Mouse (Mus musculus): ENCODE measurements around the gene Fam189b. TPM values are rescaled to one million over a fixed set of nuclear protein-coding genes. Genes with fewer than 3 reads are reported as not detected.
A peak's percentile ranks its signal among the peaks of the same experiment; 100 is the strongest.

Gene Fam189b
- polyA plus RNA-seq, 1 experiment from 2014 or later, result 32.9 TPM

MicroRNA genes within 50 kb of the gene (microRNA counts, 519-probe panel; counts per million panel counts)
- microRNA mmu-miR-92b, result 4,891 counts per million, percentile 51 among the panel's probes with 10 or more counts

Small RNA genes lying within 50 kb of the gene (microRNA-seq; reads per million reads assigned to microRNA genes)
- gene Mir92b, result 2,494 reads per million, percentile 85 among the genes with 10 or more reads in this experiment

Other genes starting within 250 kb of the Fam189b start
- 20.0 and 21.4 TPM in 2 replicates for gene Ash1l, start 232.5 kb upstream of the Fam189b start, polyA plus RNA-seq (2014; fragmentation: Nextera tagmentation; extraction: Ambion mirVana)
- gene Dap3, start 232.0 kb upstream of the Fam189b start, polyA plus RNA-seq (2014; fragmentation: Nextera tagmentation; extraction: Ambion mirVana), result 120 and 125 TPM in 2 replicates
- gene Rusc1, start 89.8 kb upstream of the Fam189b start, polyA plus RNA-seq (2014; fragmentation: Nextera tagmentation; extraction: Ambion mirVana), result 95.7 and 117 TPM in 2 replicates
- not detected in 2 replicates for gene Gm43738, start 82.0 kb upstream of the Fam189b start, polyA plus RNA-seq (2014; fragmentation: Nextera tagmentation; extraction: Ambion mirVana)
- gene Fdps, start 81.2 kb upstream of the Fam189b start, polyA plus RNA-seq (2014; fragmentation: Nextera tagmentation; extraction: Ambion mirVana), result 416 and 468 TPM in 2 replicates
- gene Pklr, start 47.0 kb upstream of the Fam189b start, polyA plus RNA-seq (2014; fragmentation: Nextera tagmentation; extraction: Ambion mirVana), result 0.11 TPM in 1 of 2 replicates, not detected in the other
- 29.9 and 36.8 TPM in 2 replicates for gene Hcn3, start 22.9 kb upstream of the Fam189b start, polyA plus RNA-seq (2014; fragmentation: Nextera tagmentation; extraction: Ambion mirVana)
- 19.0 and 19.2 TPM in 2 replicates for gene Clk2, start 18.3 kb upstream of the Fam189b start, polyA plus RNA-seq (2014; fragmentation: Nextera tagmentation; extraction: Ambion mirVana)
- 128 and 134 TPM in 2 replicates for gene Scamp3, start 5.7 kb upstream of the Fam189b start, polyA plus RNA-seq (2014; fragmentation: Nextera tagmentation; extraction: Ambion mirVana)
- 45.7 and 48.8 TPM in 2 replicates for gene Gba, start 19.8 kb downstream of the Fam189b start, polyA plus RNA-seq (2014; fragmentation: Nextera tagmentation; extraction: Ambion mirVana)
- gene Thbs3, start 32.0 kb downstream of the Fam189b start, polyA plus RNA-seq (2014; fragmentation: Nextera tagmentation; extraction: Ambion mirVana), result 29.0 and 31.0 TPM in 2 replicates
- 144 and 148 TPM in 2 replicates for gene Mtx1, start 43.9 kb downstream of the Fam189b start, polyA plus RNA-seq (2014; fragmentation: Nextera tagmentation; extraction: Ambion mirVana)
- gene Muc1, start 45.9 kb downstream of the Fam189b start, polyA plus RNA-seq (2014; fragmentation: Nextera tagmentation; extraction: Ambion mirVana), result 0.47 and 0.52 TPM in 2 replicates
- 209 and 224 TPM in 2 replicates for gene Krtcap2, start 62.8 kb downstream of the Fam189b start, polyA plus RNA-seq (2014; fragmentation: Nextera tagmentation; extraction: Ambion mirVana)
- 65.8 and 66.5 TPM in 2 replicates for gene Trim46, start 63.2 kb downstream of the Fam189b start, polyA plus RNA-seq (2014; fragmentation: Nextera tagmentation; extraction: Ambion mirVana)
- 80.7 and 94.4 TPM in 2 replicates for gene Dpm3, start 76.2 kb downstream of the Fam189b start, polyA plus RNA-seq (2014; fragmentation: Nextera tagmentation; extraction: Ambion mirVana)
- gene Slc50a1, start 87.4 kb downstream of the Fam189b start, polyA plus RNA-seq (2014; fragmentation: Nextera tagmentation; extraction: Ambion mirVana), result 36.0 and 38.8 TPM in 2 replicates
- gene Efna1, start 98.0 kb downstream of the Fam189b start, polyA plus RNA-seq (2014; fragmentation: Nextera tagmentation; extraction: Ambion mirVana), result 9.4 and 10.8 TPM in 2 replicates
- gene Efna3, start 139.8 kb downstream of the Fam189b start, polyA plus RNA-seq (2014; fragmentation: Nextera tagmentation; extraction: Ambion mirVana), result 62.5 and 70.3 TPM in 2 replicates
- 4.4 and 4.9 TPM in 2 replicates for gene Efna4, start 154.9 kb downstream of the Fam189b start, polyA plus RNA-seq (2014; fragmentation: Nextera tagmentation; extraction: Ambion mirVana)
- 40.8 and 44.0 TPM in 2 replicates for gene Adam15, start 166.9 kb downstream of the Fam189b start, polyA plus RNA-seq (2014; fragmentation: Nextera tagmentation; extraction: Ambion mirVana)
- 0.12 and 0.21 TPM in 2 replicates for gene Dcst2, start 178.8 kb downstream of the Fam189b start, polyA plus RNA-seq (2014; fragmentation: Nextera tagmentation; extraction: Ambion mirVana)
- gene Dcst1, start 182.1 kb downstream of the Fam189b start, polyA plus RNA-seq (2014; fragmentation: Nextera tagmentation; extraction: Ambion mirVana), result 0.43 and 1.1 TPM in 2 replicates
- 0.46 and 1.1 TPM in 2 replicates for gene Zbtb7b, start 211.6 kb downstream of the Fam189b start, polyA plus RNA-seq (2014; fragmentation: Nextera tagmentation; extraction: Ambion mirVana)
- gene Lenep, start 219.7 kb downstream of the Fam189b start, polyA plus RNA-seq (2014; fragmentation: Nextera tagmentation; extraction: Ambion mirVana), result not detected in 2 replicates
- 30.8 and 33.4 TPM in 2 replicates for gene Flad1, start 228.7 kb downstream of the Fam189b start, polyA plus RNA-seq (2014; fragmentation: Nextera tagmentation; extraction: Ambion mirVana)
- gene Cks1b, start 235.2 kb downstream of the Fam189b start, polyA plus RNA-seq (2014; fragmentation: Nextera tagmentation; extraction: Ambion mirVana), result 94.0 and 99.4 TPM in 2 replicates
- 12.1 and 13.9 TPM in 2 replicates for gene Shc1, start 235.3 kb downstream of the Fam189b start, polyA plus RNA-seq (2014; fragmentation: Nextera tagmentation; extraction: Ambion mirVana)
- 47.1 and 50.6 TPM in 2 replicates for gene Pygo2, start 247.1 kb downstream of the Fam189b start, polyA plus RNA-seq (2014; fragmentation: Nextera tagmentation; extraction: Ambion mirVana)